14 mouse cellular contexts compared by ENCODE assay signal in genomic region chr7:128832455-128833081, GRCm38 (mm10).
"Had no signal": no experiment of that assay in that cellular context is flagged by ENCODE, and none has a peak within 500 bp of the region (broad histone marks: within the 10 kb centered on the region; RNA-seq: fewer than 3 reads in every experiment).

No protein-coding gene starts in this region.

- H3K4me1 ChIP-seq: liver, embryonic 15.5 days; midbrain, embryonic 10.5 days; neural tube, embryonic 12.5 days had no signal

- H3K27me3 ChIP-seq: neural tube, embryonic 12.5 days had no signal

- ATAC-seq: hindbrain, embryonic 16.5 days; inflammation-experienced regulatory T-cells, adult 6 months; lung, postnatal 0 days had no signal

- H3K4me2 ChIP-seq: liver, embryonic 11.5 days; liver, embryonic 15.5 days; neural tube, embryonic 12.5 days had no signal

- H3K9ac ChIP-seq: liver, embryonic 15.5 days; neural tube, embryonic 12.5 days had no signal

- H3K9me3 ChIP-seq: liver, embryonic 15.5 days; midbrain, embryonic 10.5 days; neural tube, embryonic 12.5 days had no signal

- DNase-seq: kidney, adult 8-10 months; lung, adult 2 months; lung, postnatal 36 days; midbrain, embryonic 14.5 days; spleen, adult 18-20 months; thymus, adult 18-20 months; thymus, postnatal 25 days had no signal

- H3K4me3 ChIP-seq: liver, embryonic 15.5 days; midbrain, embryonic 10.5 days; neural tube, embryonic 12.5 days had no signal

- H3K36me3 ChIP-seq: liver, embryonic 15.5 days; midbrain, embryonic 10.5 days; neural tube, embryonic 12.5 days had no signal

- H3K27ac ChIP-seq: liver, embryonic 15.5 days; midbrain, embryonic 10.5 days; neural tube, embryonic 12.5 days had no signal
